Mouse (Mus musculus) liver, postnatal 0 days (tissue): Measurements from ENCODE around the gene Hs1bp3.

ENCODE experiments used
- CTCF ChIP-seq: sonication (generic); IDR thresholded peaks from 2 replicates; pipeline ENCODE4 v1.5.1; 2016; ENCODE audit warnings: antibody characterized with exemption, low read depth
- EP300 ChIP-seq: IDR thresholded peaks from 2 replicates; pipeline ENCODE4 v1.6.1; 2016; ENCODE audit warnings: antibody characterized with exemption, low read depth, mild to moderate bottlenecking

DNA sequence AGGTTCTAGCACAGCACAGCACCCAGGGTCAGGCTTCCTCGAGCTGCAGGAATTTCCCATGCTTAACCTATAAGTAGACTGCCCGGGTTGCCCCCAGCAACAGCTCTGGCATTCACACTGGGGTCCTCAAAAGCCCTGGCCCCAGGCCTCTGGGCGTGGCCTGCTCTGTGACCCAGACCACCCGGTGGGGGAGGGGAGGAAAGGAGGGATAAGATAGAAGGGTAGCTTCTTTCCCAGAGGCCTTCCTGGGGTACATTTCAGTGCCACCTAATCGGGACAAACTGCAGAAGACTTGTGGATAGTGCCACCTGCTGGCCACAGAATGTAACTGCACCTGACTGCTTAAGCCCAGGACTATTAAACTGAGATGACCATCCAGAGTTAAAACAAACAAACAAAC lies 6.8 kb upstream of the Hs1bp3 start:
- peak; percentile 95 for TF ChIP-seq CTCF
- TF ChIP-seq EP300, result no peak
